Mouse (Mus musculus): Measurements from ENCODE around the gene Msantd4. TPM values are rescaled to one million over a fixed set of nuclear protein-coding genes. Genes with fewer than 3 reads are reported as not detected.
A peak's percentile ranks its signal among the peaks of the same experiment; 100 is the strongest.
"Not testable (repeated sequence)": the region's sequence is repeated elsewhere in the genome, so short reads cannot be mapped to it uniquely, and the experiment has no call there.

Gene Msantd4
- polyA plus RNA-seq (2014; fragmentation: Nextera tagmentation; extraction: Ambion mirVana) = 73.8 and 79.2 TPM in 2 replicates

GRCm38 (mm10) chr9:4375828-4376639, at the start of gene Msantd4:
Gene Msantd4, plus strand, starts transcription at chr9:4376562.
- peak within 1 kb of the TSS; percentile 76 for H3K4me3 ChIP-seq (ENCODE audit: low read depth, low read length)
- DNase-seq (ENCODE audit: low spot score) (peak; percentile 98), ATAC-seq (ENCODE audit: low FRiP score) (peak; percentile 100)
- no peaks in the 10 kb centered on the region for H3K27me3 ChIP-seq (ENCODE audit: control insufficient read depth, insufficient read depth, low read length)
- WGBS = 2% methylated on average over 31 of the region's 31 CpGs
- H3K4me1 ChIP-seq (replicated peaks; ENCODE audit: control insufficient read depth, insufficient read depth, low read length) = no peaks in the 10 kb centered on the region
- 0 out of 2 replicates have a peak, but pooled peaks cover 3% of the 10 kb centered on the region for H3K36me3 ChIP-seq (ENCODE audit: control insufficient read depth, insufficient read depth, low read length)
- H3K4me2 ChIP-seq (replicated peaks; ENCODE audit: low read depth, low read length) = peak within 1 kb of the TSS; percentile 54
- peak within 1 kb of the TSS; percentile 75 for H3K9ac ChIP-seq (ENCODE audit: low read depth, low read length)
- no peaks in the 10 kb centered on the region for H3K9me3 ChIP-seq (ENCODE audit: control insufficient read depth, low read length)
- H3K27ac ChIP-seq (ENCODE audit: low read depth, low read length) = peak within 1 kb of the TSS; percentile 61

GRCm38 (mm10) chr9:4353163-4353562, 23.2 kb upstream of the Msantd4 start:
- Histone ChIP-seq H3K9me3 (ENCODE audit: control insufficient read depth, low read length) (no peaks in the 10 kb centered on the region), H3K4me1 (replicated peaks; ENCODE audit: control insufficient read depth, insufficient read depth, low read length) (no peaks in the 10 kb centered on the region), H3K27me3 (ENCODE audit: control insufficient read depth, insufficient read depth, low read length) (no peaks in the 10 kb centered on the region), H3K4me2 (replicated peaks; ENCODE audit: low read depth, low read length) (no peak overlapping the region), H3K36me3 (ENCODE audit: control insufficient read depth, insufficient read depth, low read length) (no peaks in the 10 kb centered on the region), H3K9ac (ENCODE audit: low read depth, low read length) (no peak overlapping the region), H3K27ac (ENCODE audit: low read depth, low read length) (no peak overlapping the region), H3K4me3 (ENCODE audit: low read depth, low read length) (no peak overlapping the region)
- 88% methylated on average over 1 of the region's 1 CpGs for WGBS
- ATAC-seq (ENCODE audit: low FRiP score) = no peak
- DNase-seq (ENCODE audit: low spot score) = no peak

- DNase-seq (ENCODE audit: low spot score) (no peak), ATAC-seq (ENCODE audit: low FRiP score) (no peak)
- H3K9ac ChIP-seq (ENCODE audit: low read depth, low read length) = peak overlapping the region; percentile 75
- no peaks in the 10 kb centered on the region for H3K9me3 ChIP-seq (ENCODE audit: control insufficient read depth, low read length)
- WGBS = 1% methylated on average over 15 of the region's 15 CpGs
- 0 out of 2 replicates have a peak, but pooled peaks cover 3% of the 10 kb centered on the region for H3K36me3 ChIP-seq (ENCODE audit: control insufficient read depth, insufficient read depth, low read length)
- no peaks in the 10 kb centered on the region for H3K27me3 ChIP-seq (ENCODE audit: control insufficient read depth, insufficient read depth, low read length)
- peak overlapping the region; percentile 54 for H3K4me2 ChIP-seq (replicated peaks; ENCODE audit: low read depth, low read length)
- H3K4me1 ChIP-seq (replicated peaks; ENCODE audit: control insufficient read depth, insufficient read depth, low read length) = no peaks in the 10 kb centered on the region
- peak overlapping the region; percentile 76 for H3K4me3 ChIP-seq (ENCODE audit: low read depth, low read length)
- peak overlapping the region; percentile 61; the same call in 1 of the 2 replicates for H3K27ac ChIP-seq (ENCODE audit: low read depth, low read length)
Observed at GRCm38 (mm10) chr9:4376640-4377120, 318 bp downstream of the Msantd4 start.

- not testable (repeated sequence) for H3K9ac ChIP-seq (ENCODE audit: low read depth, low read length); DNase-seq (ENCODE audit: low spot score); H3K27me3 ChIP-seq (ENCODE audit: control insufficient read depth, insufficient read depth, low read length); H3K9me3 ChIP-seq (ENCODE audit: control insufficient read depth, low read length); H3K27ac ChIP-seq (ENCODE audit: low read depth, low read length); H3K36me3 ChIP-seq (ENCODE audit: control insufficient read depth, insufficient read depth, low read length); H3K4me3 ChIP-seq (ENCODE audit: low read depth, low read length); H3K4me2 ChIP-seq (replicated peaks; ENCODE audit: low read depth, low read length); H3K4me1 ChIP-seq (replicated peaks; ENCODE audit: control insufficient read depth, insufficient read depth, low read length); ATAC-seq (ENCODE audit: low FRiP score)
- 92% methylated on average over 11 of the region's 11 CpGs for WGBS
Observed at GRCm38 (mm10) chr9:4400801-4401200, 24.4 kb downstream of the Msantd4 start.

Other genes starting within 250 kb of the Msantd4 start
- gene Aasdhppt, start 67.1 kb upstream of the Msantd4 start, polyA plus RNA-seq (2014; fragmentation: Nextera tagmentation; extraction: Ambion mirVana) = 35.8 and 37.6 TPM in 2 replicates
- gene Kbtbd3, start 66.7 kb upstream of the Msantd4 start, polyA plus RNA-seq (2014; fragmentation: Nextera tagmentation; extraction: Ambion mirVana) = 8.1 and 9.2 TPM in 2 replicates

All from hindbrain, embryonic 11.5 days (tissue).